Mouse (Mus musculus): ENCODE measurements at regions not wholly inside any gene's neighbourhood (a gene's known extent, or its start where the extent isn't known, plus 50 kb on each side); places are given as distances from the start of the nearest gene placed in this dataset.

DNA sequence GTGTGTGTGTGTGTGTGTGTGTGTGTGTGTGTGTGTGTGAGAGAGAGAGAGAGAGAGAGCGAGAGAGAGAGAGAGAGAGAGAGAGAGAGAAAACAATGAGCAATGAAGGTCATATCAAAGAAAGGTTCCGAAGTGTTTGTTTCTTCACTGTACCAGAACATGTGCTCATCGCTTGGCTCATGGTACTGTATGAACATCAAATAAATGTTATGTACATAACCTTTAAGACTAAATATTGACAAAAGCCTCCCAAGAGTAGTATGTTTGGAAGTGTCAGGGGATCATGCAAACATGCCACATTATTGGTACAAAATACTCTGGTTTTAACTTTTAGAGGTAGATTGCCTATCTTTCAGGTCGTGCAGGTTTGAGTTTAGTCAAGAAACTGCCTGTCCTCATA is 275.3 kb upstream of the Clnk start:
- TF ChIP-seq EP300 (IDR thresholded peaks at IDR 0.05; ENCODE audit: low read length) (no peak), CTCF (conservative IDR thresholded peaks at IDR 0.05 in 1 of 2, IDR thresholded peaks at IDR 0.05 in 1 of 2; ENCODE audit: low read depth in 2 of 2, low read length in 2 of 2) (no peak), POLR2A (IDR thresholded peaks at IDR 0.05; ENCODE audit: low read depth, low read length) (no peak), MYC (IDR thresholded peaks at IDR 0.05; ENCODE audit: low read depth, low read length) (no peak), HCFC1 (IDR thresholded peaks at IDR 0.05; ENCODE audit: low read depth, low read length) (no peak)
